Mouse (Mus musculus): ENCODE data around the gene Nbas. TPM values are rescaled to one million over a fixed set of nuclear protein-coding genes. Genes with fewer than 3 reads are reported as not detected.

Gene Nbas
- total RNA-seq, 2 experiments from 2014 or later, result 28.3 to 28.5 TPM

- intact Hi-C loops (cut with DNase I), result no loop called here
- DNase-seq (ENCODE audit: low spot score), result no peak
These were observed 236.0 kb downstream of the Nbas start for GRCm38 (mm10) chr12:13504771-13505444.

- no peak for DNase-seq (ENCODE audit: low spot score)
- intact Hi-C loops (cut with DNase I), result no loop called here
These were observed 249.1 kb downstream of the Nbas start for GRCm38 (mm10) chr12:13518082-13518481.

- no peak for DNase-seq (ENCODE audit: low spot score)
- intact Hi-C loops (cut with DNase I), result no loop called here
These were observed 250.5 kb downstream of the Nbas start for GRCm38 (mm10) chr12:13519413-13519812.

GRCm38 (mm10) chr12:13532731-13533365, 263.9 kb downstream of the Nbas start:
- no peak for DNase-seq (ENCODE audit: low spot score)
- intact Hi-C loops (cut with DNase I), result no loop called here

GRCm38 (mm10) chr12:13539171-13539570, 270.2 kb downstream of the Nbas start:
- intact Hi-C loops (cut with DNase I), result no loop called here
- no peak for DNase-seq (ENCODE audit: low spot score)

GRCm38 (mm10) chr12:13543806-13544205, 274.9 kb downstream of the Nbas start:
- intact Hi-C loops (cut with DNase I), result no loop called here
- no peak for DNase-seq (ENCODE audit: low spot score)

GRCm38 (mm10) chr12:13563646-13564289, 294.8 kb downstream of the Nbas start:
- no peak for DNase-seq (ENCODE audit: low spot score)
- intact Hi-C loops (cut with DNase I), result no loop called here

GRCm38 (mm10) chr12:13564330-13564729, 295.4 kb downstream of the Nbas start:
- DNase-seq (ENCODE audit: low spot score), result no peak

GRCm38 (mm10) chr12:13566421-13566820, 297.5 kb downstream of the Nbas start:
- no peak for DNase-seq (ENCODE audit: low spot score)
- intact Hi-C loops (cut with DNase I), result no loop called here

More at GRCm38 (mm10) chr12:13564330-13564729, 295.4 kb downstream of the Nbas start:
- intact Hi-C loops (cut with DNase I), result no loop called here

GRCm38 (mm10) chr12:13575158-13575557, 306.2 kb downstream of the Nbas start:
- no peak for DNase-seq (ENCODE audit: low spot score)
- intact Hi-C loops (cut with DNase I), result no loop called here

- intact Hi-C loops (cut with DNase I), result no loop called here
- DNase-seq (ENCODE audit: low spot score), result no peak
These were observed 307.0 kb downstream of the Nbas start for GRCm38 (mm10) chr12:13575605-13576600.

GRCm38 (mm10) chr12:13576761-13577160, 307.8 kb downstream of the Nbas start:
- intact Hi-C loops (cut with DNase I), result no loop called here
- DNase-seq (ENCODE audit: low spot score), result no peak

- intact Hi-C loops (cut with DNase I), result no loop called here
These were observed 311.9 kb downstream of the Nbas start for GRCm38 (mm10) chr12:13580796-13581195.

GRCm38 (mm10) chr12:13583386-13583785, 314.5 kb downstream of the Nbas start:
- intact Hi-C loops (cut with DNase I), result no loop called here
- DNase-seq (ENCODE audit: low spot score), result no peak

More at GRCm38 (mm10) chr12:13580796-13581195, 311.9 kb downstream of the Nbas start:
- no peak for DNase-seq (ENCODE audit: low spot score)

GRCm38 (mm10) chr12:13585527-13586156, 316.7 kb downstream of the Nbas start:
- intact Hi-C loops (cut with DNase I), result no loop called here
- DNase-seq (ENCODE audit: low spot score), result no peak

GRCm38 (mm10) chr12:13587675-13588074, 318.7 kb downstream of the Nbas start:
- intact Hi-C loops (cut with DNase I), result no loop called here
- DNase-seq (ENCODE audit: low spot score), result no peak

GRCm38 (mm10) chr12:13589021-13589420, 320.1 kb downstream of the Nbas start:
- intact Hi-C loops (cut with DNase I), result no loop called here

GRCm38 (mm10) chr12:13594746-13595469, 326.0 kb downstream of the Nbas start:
- intact Hi-C loops (cut with DNase I), result no loop called here
- DNase-seq (ENCODE audit: low spot score), result no peak

More at GRCm38 (mm10) chr12:13589021-13589420, 320.1 kb downstream of the Nbas start:
- DNase-seq (ENCODE audit: low spot score), result no peak

- intact Hi-C loops (cut with DNase I), result no loop called here
- DNase-seq (ENCODE audit: low spot score), result no peak
These were observed 328.1 kb downstream of the Nbas start for GRCm38 (mm10) chr12:13597026-13597425.

Data from heart, postnatal 25 days (tissue).